Mouse (Mus musculus) heart, postnatal 0 days (tissue): ENCODE measurements around the gene Mcat.

ENCODE experiments used
- CTCF ChIP-seq: IDR thresholded peaks from 2 replicates; pipeline ENCODE4 v1.5.1; 2016; ENCODE audit warnings: antibody characterized with exemption, control low read depth, low read depth
- EP300 ChIP-seq: IDR thresholded peaks from 2 replicates; pipeline ENCODE4 v1.6.1; 2016; ENCODE audit warnings: antibody characterized with exemption, low read depth

DNA sequence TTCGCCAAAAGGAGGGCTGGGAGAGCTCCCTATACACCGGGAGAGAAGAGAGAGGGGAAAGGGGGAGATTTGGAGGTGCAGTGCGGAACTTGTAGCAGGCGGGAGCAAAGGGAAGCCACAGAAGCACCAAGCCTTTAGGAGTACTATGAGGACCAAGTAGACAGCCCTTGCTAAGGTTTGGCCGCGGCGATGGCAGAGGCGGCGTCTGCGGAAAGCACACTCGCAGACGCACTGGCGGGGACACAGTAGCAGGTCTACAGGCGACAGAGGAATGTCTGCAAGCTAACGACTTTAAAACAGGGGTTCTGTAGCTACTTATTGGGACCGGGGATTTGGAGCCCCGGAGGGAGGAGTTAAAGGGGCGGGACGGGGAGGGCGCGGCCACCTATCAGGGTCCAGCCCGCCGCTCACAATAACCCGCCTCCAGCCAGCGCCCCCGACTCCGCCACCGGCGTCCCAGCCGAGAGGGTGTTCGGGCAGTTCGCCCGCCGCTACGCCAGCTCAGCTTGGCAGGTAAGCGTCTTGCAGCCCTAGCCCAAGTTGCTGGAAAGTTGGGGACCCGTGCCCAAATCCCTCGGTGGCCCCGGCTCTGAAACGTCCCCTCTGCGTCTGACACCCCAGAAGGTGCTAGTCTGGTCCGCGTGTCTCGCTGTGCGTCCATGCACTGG lies 37.0 kb downstream of the Mcat start, which contains the start of gene Bik:
- TF ChIP-seq EP300 (no peak), CTCF (no peak)
